Mouse (Mus musculus) layer of hippocampus, postnatal 25 days (tissue): Measurements from ENCODE around the gene Fer. TPM values are rescaled to one million over a fixed set of nuclear protein-coding genes. Genes with fewer than 3 reads are reported as not detected.

Experiments
- DNase-seq, 2 experiments: peaks; one replicate each; pipeline ENCODE4 v3.0.0; 2022; ENCODE audit warnings: mixed read lengths in 2 of 2, low spot score in 1 of 2; ENCODE audit errors: extremely low spot score in 1 of 2
- total RNA-seq, 2 experiments: library from RNA; stranded (reverse); gene quantifications; 2 replicates each; pipeline ENCODE4 v1.2.3; 2021

The Fer gene
- total RNA-seq, 2 experiments from 2014 or later: 33.0 TPM

- DNase-seq: peak in 1 of 2 experiments; percentile 27
Measured at GRCm38 (mm10) chr17:64130356-64130755, 267.5 kb downstream of the Fer start.

DNA sequence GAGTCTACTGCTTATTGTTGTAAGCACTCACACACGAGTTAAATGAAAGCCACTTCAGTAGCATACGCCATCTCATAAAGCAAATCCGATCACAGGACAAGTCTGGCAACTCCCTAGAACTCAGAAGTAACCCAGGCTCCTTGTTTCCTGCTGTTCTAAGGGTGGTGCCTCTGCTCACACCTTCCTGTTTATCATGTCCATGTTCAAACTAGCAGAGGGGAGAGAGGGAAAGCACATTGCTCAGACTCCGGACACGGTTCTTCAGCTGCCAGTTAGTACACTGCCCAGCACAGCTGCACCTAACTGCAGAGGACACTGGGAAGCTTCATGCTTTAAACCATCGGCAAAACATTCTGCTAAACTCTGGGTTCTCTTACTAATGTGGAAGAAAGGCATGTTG lies 269.3 kb downstream of the Fer start:
- DNase-seq: no peak

DNA sequence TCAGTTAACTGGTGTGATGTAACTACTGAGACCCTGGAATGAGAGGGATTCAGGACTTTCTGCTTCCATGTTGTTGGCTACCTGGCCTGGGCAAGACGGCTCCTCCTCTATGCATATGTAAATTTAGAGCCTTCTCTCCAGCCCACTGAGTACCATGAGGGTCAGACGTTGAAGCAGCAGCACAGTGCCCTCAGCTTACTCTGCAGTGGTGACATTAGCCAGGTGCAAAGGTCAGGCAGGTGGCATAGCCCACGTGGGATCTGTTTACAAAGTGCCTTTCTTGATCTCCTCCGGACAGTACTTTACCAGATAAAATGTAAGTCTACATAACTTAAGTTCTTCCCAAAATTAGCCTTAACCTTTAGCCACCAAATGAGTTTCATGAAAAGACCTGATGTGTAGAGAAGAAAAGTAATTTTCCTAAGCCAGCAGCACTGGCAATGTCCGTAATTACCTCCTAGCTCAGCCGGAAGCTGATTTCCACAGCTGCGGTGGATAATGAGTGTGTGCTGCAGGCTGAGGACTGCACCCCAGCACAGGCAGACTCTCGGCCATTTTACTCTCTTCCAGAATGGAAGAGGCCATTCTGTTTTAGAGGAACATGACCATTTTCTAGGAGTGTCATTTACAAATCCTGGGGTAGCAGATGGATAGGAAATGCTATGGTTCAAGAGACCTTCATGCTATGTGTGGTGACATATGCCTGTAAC lies 273.2 kb downstream of the Fer start:
- DNase-seq: no peak

DNA sequence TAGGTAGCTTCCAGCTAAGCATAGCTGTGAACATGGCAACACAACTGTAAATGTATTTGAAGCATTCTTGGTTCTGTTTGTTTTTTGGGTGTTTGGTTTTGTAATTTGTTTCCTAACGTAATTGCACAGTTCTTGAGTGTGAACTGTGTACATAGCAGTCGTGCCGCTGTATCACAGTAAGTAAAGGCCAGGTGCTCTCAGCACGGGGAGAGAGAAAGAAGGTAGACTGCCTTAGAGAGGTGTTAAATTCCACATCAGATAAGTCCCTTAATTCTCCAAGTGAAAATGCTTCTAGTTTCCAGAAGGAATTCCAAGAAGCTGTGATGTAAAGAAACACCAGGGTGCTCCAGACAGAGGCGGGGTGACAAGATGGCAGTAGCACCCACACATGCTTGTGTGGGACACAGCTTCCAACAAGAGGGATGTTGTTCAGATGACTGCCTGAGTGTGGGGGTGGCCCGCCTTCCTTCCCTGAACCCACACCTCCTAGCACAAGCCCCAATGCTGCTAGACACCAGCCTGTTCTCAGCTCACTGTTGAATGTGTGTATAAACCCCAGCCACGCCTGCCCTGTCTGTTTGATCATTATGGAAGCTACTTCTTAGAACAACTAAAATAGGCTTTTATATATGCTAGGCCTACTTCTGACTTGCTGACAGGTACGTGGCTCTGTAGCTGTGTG lies 275.3 kb downstream of the Fer start:
- no peak for DNase-seq

DNA sequence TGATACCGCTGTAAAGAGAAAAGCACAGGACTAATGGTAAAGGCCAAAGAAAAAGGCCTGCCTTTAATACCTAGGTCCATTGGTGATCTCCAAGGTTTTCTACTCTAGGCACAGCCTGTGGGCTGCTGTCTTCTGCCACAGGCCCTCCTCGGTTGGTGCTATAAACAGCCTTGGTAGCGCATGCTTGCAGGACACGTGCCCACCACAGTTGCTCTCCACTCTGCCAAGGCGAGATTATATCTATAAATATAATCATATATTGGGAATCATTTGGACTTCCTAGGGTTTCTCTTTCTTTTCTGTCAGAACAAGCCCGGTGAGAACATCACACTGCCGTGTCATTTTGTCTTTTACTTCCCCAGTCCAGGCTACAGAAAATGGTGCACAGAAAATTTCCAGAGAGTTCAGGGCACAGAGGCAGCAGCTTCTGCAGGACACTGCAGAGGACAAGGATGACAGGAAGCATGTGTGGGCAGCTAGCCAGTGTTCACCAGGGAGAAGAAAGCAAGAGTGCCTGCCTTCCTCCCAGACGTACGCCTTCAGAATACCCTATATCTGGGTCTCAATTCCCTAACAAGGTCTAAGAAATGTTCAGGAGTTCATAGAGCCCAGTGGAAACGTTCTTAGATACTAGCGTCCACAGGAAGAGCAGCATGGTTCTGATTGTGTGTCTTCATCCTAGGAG lies 276.5 kb downstream of the Fer start:
- no peak for DNase-seq

DNA sequence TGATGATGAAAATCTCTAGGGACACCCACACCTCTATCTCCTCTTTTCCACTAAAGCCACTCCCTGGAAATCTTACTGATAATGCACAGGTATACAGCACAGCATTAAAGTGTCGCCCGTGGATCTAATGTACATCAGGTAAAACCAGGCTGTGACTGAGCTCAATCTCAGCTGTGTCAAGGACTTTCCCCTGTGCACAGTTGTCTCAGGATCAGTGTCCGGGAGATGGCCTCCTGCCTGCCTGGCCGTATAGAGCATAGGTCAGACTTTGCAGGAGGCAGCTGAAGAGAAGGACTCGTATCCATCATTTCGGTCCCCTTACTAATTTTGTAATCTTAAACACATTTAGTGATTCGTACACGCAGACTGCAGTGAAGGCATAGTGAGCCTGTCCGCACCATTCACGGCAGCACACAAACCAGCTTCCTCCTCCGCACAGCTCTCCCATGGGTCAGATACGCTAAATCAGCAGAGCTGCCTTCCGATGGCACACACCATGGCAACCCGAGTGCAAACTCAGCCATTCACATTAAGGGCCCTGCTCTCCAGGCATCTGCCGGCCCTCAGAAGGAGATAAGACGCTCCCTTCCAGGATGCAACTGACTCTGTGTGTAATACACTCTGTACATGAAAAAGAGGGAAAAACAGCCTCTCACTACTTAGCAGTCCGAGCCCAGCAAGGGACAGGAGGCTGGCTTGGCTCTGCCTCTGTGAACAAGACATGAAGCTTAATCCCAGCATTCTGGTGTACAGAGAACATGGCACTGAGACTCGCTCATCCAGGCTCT lies 277.4 kb downstream of the Fer start:
- no peak for DNase-seq

GRCm38 (mm10) chr17:64141856-64142255 lies 279.0 kb downstream of the Fer start:
- DNase-seq: no peak

DNA sequence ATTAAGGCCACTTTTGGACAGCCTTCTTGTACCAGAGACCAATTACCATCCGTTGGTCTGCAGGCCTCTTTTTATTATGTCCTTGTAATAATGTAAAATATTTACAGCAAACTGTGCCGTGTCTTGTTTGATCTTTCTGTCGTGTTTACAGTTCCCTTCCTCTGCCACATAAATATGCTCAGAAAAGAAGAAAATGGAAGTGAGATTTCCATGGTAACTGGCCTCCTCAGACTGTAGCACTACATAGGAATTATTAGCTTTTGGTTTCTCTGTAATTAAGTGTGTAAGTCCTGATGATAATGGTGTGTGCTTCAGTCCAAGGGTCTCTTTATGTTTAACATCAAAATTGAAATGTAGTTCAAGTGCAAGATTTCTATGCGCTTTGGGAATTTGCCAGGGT lies 283.5 kb downstream of the Fer start:
- no peak for DNase-seq

GRCm38 (mm10) chr17:64150717-64151116 lies 287.9 kb downstream of the Fer start:
- no peak for DNase-seq

DNA sequence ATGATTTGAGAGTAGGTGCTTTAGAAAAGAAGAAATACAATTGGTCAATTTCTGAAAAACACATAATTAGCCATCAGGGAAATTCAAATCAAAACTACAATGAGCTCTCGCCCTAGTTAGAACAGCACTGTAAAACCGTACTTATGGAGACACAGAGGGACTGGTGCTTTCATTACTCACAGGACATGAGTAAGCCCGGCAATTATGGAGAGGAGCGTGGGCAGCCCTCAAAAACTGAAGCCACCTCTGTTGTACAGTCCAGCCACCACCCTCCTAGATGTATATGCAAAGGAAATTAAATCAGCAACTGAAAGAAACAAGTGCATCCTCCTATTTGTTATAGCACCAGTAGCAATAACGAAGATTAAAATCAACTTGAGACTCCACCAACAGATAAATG lies 304.9 kb downstream of the Fer start:
- DNase-seq: no peak

DNA sequence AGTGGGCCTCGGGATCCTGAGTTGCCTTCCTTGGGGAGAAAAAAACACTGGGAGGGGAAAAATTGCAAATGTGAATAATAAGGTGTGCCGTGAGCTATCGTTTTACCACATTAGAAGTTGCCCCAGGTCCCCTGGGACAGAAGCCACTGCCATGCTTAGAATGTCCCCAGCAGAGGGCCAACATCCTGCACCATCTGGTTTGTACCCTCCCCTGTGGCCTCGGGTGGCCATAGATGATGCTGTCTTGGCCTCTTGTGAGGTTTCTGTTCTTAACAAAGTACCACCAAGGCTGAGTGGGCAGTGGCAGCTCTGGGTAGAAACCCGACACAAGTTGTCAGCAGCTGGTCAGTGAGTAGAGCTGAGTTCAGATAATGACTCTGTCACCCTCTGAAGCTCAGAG lies 307.2 kb downstream of the Fer start:
- no peak for DNase-seq

DNA sequence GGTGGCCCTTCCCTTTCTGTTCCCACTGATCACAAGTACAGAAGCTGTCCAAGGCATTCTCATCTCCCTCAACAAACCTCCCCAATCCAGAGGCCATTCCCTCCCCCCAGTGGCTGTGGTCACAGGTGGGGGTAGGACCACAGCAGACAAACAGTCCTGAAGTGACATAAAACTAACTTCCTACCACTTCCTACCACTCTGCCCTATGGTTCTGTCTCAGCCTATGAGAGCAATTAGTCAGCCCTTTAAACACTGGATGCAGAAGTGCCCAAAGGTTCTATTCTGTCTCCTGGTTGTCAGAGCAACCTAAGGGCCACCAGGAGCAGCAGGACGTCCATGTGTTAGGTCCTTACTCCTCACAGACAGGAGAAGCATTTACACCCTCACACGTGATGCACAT lies 309.6 kb downstream of the Fer start:
- DNase-seq: no peak

DNA sequence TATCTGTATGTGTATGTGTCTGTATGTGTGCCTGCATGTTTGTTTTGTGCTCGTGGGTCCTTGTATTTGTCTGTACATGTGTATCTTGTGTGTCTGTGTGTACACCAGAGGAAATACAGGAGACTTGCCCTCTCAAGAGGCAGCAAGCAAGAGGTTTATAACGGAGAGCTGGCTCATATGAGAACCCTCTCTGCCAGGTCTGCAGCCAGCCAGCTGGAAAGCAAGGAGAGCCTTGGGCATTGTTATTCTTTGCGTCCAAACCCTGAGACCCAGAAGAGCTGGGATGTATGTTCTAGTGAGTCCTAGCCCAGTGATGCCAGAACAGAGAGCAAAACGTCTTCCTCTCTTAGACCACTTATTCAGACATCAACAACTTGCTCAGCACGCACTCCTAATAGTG lies 317.7 kb downstream of the Fer start:
- DNase-seq: no peak

DNA sequence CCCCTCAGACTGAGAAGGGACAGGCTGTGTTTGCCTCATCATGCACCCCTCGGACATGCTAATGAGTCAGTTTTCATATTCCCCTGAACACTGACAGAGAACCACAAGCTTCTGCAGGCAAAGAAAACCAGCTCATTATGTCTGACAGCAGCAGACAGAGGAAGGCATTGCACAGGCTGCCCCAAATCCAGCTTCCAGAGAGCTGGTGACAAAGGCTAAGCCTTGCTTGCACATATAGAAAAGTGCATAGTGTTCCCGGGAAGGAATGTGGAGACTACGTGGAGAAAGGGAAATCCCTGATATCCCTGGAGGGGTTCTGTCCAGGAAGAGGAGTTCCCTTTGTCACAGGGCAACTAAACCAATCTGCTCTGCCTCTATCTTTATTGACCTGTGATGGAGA lies 318.4 kb downstream of the Fer start:
- no peak for DNase-seq

- DNase-seq: no peak
Measured at GRCm38 (mm10) chr17:64182599-64182998, 319.7 kb downstream of the Fer start.

DNA sequence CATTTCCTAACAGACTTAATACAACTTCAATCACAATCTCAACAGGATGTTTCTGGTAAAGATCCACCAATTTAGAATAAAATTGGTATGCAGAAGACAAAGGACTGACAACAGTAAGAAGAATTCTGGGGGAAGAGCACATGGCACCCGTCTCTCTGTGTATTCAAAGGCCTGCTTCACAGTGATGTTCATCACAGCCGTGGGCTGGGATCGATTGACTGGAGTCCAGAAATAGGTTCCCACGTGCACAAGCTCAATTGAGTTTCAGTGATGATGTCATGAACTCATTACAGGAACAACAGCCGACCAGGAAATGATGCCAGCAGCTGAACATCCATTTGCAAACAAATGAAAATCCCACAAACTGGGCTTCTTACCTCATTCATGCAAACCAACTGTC lies 320.3 kb downstream of the Fer start:
- DNase-seq: no peak

Other genes starting within 250 kb of the Fer start
- gene A930002H24Rik, start 729 bp downstream of the Fer start, total RNA-seq: 1 to 10 TPM in 1 of 2 experiments, not detected in 1; 1.2 TPM